Mouse (Mus musculus) embryonic facial prominence, embryonic 11.5 days (tissue): ENCODE measurements around the gene Gm49450. TPM values are rescaled to one million over a fixed set of nuclear protein-coding genes. Genes with fewer than 3 reads are reported as not detected.
"Not testable (repeated sequence)": the region's sequence is repeated elsewhere in the genome, so short reads cannot be mapped to it uniquely, and the experiment has no call there.

Experiments used
- ATAC-seq: fragments of 200-750 bp; cut with Nextera tagmentation; replicated peaks from 2 replicates; pipeline ENCODE4 v1.8.0; 2017; ENCODE audit warnings: low read depth; ENCODE audit not compliant: insufficient number of reproducible peaks, low FRiP score, low TSS enrichment
- DNase-seq: peaks from one replicate; pipeline ENCODE4 v3.0.0-alpha.2; 2015; ENCODE audit warnings: low spot score
- H3K27ac ChIP-seq: fragments of 300-500 bp; sonication (generic); replicated peaks from 2 replicates; pipeline ENCODE4 v1.5.1; 2014; ENCODE audit warnings: mild to moderate bottlenecking, low read depth, low read length, control low read depth
- H3K27me3 ChIP-seq: fragments of 300-500 bp; sonication (generic); 2 replicates; pipeline ENCODE4 v1.6.1; 2014; ENCODE audit warnings: mild to moderate bottlenecking, low read length, moderate library complexity, mixed read lengths; ENCODE audit not compliant: control insufficient read depth, insufficient read depth
- H3K36me3 ChIP-seq: fragments of 300-500 bp; sonication (generic); replicated peaks from 2 replicates; pipeline ENCODE4 v1.6.1; 2014; ENCODE audit warnings: low read depth, mild to moderate bottlenecking, low read length, moderate library complexity, mixed read lengths; ENCODE audit not compliant: control insufficient read depth, insufficient read depth
- H3K4me1 ChIP-seq: fragments of 300-500 bp; sonication (generic); 2 replicates; pipeline ENCODE4 v1.6.1; 2014; ENCODE audit warnings: low read length, mixed read lengths; ENCODE audit not compliant: control insufficient read depth, insufficient read depth
- H3K4me2 ChIP-seq: fragments of 300-500 bp; sonication (generic); 2 replicates; pipeline ENCODE4 v1.6.1; 2014; ENCODE audit warnings: low read depth, mild to moderate bottlenecking, control low read depth, low read length, moderate library complexity
- H3K4me3 ChIP-seq: fragments of 300-500 bp; sonication (generic); 2 replicates; pipeline ENCODE4 v1.5.1; 2014; ENCODE audit warnings: low read depth, low read length, control low read depth
- H3K9ac ChIP-seq: fragments of 300-500 bp; sonication (generic); replicated peaks from 2 replicates; pipeline ENCODE4 v1.6.1; 2014; ENCODE audit warnings: mild to moderate bottlenecking, control low read depth, low read length
- H3K9me3 ChIP-seq: fragments of 300-500 bp; sonication (generic); replicated peaks from 2 replicates; pipeline ENCODE4 v1.6.1; 2016; ENCODE audit warnings: mild to moderate bottlenecking, low read length, inconsistent platforms, mixed read lengths; ENCODE audit not compliant: control insufficient read depth
- WGBS: fragments of 180-500 bp; shearing (Covaris S2); extraction: QIAGEN DNeasy Blood & Tissue Kit; methylation state at CpG from one replicate; pipeline ENCODE4 v1.1.7; 2014; 5-methylcytosine and 5-hydroxymethylcytosine counted together
- polyA plus RNA-seq: library from polyadenylated mRNA; unstranded; fragments of >200 nt; fragmentation: Nextera tagmentation; extraction: Ambion mirVana; gene quantifications from 2 replicates; pipeline ENCODE4 v1.2.1, GENCODE M21; 2014

Gm49450 gene
- polyA plus RNA-seq, 1 experiment from 2014 or later = not detected

DNA sequence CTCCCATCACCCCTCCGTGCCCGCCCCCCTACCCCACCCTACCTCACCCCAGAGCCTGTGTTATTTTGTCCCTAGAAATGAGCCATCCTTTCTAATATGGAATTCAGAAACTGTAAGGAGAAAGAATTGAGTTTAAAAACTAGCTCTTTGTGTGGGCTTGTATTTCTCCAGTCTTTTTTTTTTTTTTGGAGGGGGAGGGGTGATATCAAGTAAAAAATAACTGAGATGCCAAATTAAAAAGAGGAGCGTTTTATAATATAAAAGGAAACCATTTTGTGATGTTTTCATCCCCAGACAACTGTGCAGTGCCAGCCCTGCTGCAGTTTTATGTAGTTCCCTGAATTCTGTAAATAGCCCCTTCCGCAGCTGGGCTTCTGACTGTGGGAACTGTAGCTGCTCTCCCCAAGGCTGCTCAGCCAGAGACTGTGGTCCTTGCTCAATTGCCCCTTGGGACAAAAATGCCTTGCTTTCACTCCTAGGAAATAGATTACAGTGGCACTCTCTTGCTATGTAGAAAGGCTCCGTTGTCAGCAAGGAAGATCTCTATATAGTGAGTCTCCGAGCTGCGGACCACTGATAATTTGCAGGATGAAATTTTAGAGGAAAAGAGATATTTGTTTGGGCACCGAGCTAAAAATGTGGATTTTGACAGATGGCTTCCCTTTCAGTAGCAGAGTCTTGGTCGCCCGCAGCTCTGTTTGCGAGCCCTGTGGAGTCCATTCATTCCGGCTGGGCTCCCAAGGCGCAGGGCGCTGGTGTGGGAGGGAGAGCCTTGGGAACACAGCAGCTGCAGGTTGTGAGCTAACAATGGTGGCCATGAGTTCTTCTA is 1.3 kb upstream of the Gm49450 start:
- peak; percentile 63 for DNase-seq
- H3K9me3 ChIP-seq = no peaks in the 10 kb centered on the region
- WGBS = 12% methylated on average over 14 of the region's 14 CpGs
- ATAC-seq = no peak
- H3K9ac ChIP-seq = peak overlapping the region; percentile 69
- H3K4me3 ChIP-seq = 0 out of 2 replicates have a peak overlapping the region, but pooled peaks have one; percentile 1
- no peaks in the 10 kb centered on the region for H3K4me1 ChIP-seq
- H3K36me3 ChIP-seq = no peaks in the 10 kb centered on the region; the same call in 1 of the 2 replicates
- peak overlapping the region; percentile 26 for H3K4me2 ChIP-seq
- H3K27ac ChIP-seq = peak overlapping the region; percentile 65
- H3K27me3 ChIP-seq = no peaks in the 10 kb centered on the region

DNA sequence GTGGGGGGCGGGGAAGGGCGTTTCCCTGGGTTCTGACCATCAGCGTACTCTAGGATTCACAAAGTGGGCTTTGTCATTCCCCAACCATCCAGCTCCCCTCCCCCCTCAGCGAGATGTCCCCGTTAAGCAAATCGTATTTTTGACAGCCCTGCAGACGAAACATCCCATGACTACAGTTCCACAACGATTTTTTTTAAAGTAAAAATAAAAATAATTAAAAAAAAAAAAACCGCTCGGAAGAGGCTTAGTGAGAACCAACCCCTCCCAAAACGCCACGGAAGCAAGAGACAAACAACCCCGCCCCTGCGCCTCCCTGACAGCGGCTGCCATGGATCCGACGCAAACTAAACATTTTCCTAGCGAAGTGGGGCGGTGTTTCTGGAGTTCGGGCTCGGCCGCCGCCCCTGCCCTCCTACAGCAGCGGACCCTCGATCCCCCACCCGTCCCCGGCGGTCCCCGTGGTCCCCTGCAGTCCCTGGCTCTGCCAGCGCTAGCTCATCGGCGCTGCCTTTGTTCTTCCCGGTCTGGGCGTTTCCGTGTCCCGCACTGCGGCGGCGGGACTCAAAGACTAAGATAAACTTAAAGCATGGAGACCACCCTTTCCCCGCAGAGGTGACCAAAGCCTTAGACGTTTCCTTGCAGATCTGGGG is 475 bp downstream of the Gm49450 start:
- H3K4me3 ChIP-seq = peak overlapping the region; percentile 93
- peak overlapping the region; percentile 98 for H3K27ac ChIP-seq
- H3K36me3 ChIP-seq = no peaks in the 10 kb centered on the region; the same call in 1 of the 2 replicates
- no peaks in the 10 kb centered on the region for H3K9me3 ChIP-seq
- no peaks in the 10 kb centered on the region for H3K4me1 ChIP-seq
- peak overlapping the region; percentile 99 for H3K9ac ChIP-seq
- DNase-seq (peak; percentile 85), ATAC-seq (peak; percentile 72)
- under 1% methylated on average over 41 of the region's 41 CpGs for WGBS
- no peaks in the 10 kb centered on the region for H3K27me3 ChIP-seq
- peak overlapping the region; percentile 39 for H3K4me2 ChIP-seq

GRCm38 (mm10) chr15:98952063-98952455 is 1.3 kb downstream of the Gm49450 start:
- no peaks in the 10 kb centered on the region for H3K9me3 ChIP-seq
- H3K4me2 ChIP-seq = peak overlapping the region; percentile 50
- 29% methylated on average over 5 of the region's 5 CpGs for WGBS
- no peak for ATAC-seq
- H3K27ac ChIP-seq = peak overlapping the region; percentile 41; the same call in 1 of the 2 replicates
- peak overlapping the region; percentile 99 for H3K9ac ChIP-seq
- DNase-seq = no peak
- H3K36me3 ChIP-seq = no peaks in the 10 kb centered on the region; the same call in 1 of the 2 replicates
- no peaks in the 10 kb centered on the region for H3K4me1 ChIP-seq
- no peaks in the 10 kb centered on the region for H3K27me3 ChIP-seq
- peak overlapping the region; percentile 93 for H3K4me3 ChIP-seq

DNA sequence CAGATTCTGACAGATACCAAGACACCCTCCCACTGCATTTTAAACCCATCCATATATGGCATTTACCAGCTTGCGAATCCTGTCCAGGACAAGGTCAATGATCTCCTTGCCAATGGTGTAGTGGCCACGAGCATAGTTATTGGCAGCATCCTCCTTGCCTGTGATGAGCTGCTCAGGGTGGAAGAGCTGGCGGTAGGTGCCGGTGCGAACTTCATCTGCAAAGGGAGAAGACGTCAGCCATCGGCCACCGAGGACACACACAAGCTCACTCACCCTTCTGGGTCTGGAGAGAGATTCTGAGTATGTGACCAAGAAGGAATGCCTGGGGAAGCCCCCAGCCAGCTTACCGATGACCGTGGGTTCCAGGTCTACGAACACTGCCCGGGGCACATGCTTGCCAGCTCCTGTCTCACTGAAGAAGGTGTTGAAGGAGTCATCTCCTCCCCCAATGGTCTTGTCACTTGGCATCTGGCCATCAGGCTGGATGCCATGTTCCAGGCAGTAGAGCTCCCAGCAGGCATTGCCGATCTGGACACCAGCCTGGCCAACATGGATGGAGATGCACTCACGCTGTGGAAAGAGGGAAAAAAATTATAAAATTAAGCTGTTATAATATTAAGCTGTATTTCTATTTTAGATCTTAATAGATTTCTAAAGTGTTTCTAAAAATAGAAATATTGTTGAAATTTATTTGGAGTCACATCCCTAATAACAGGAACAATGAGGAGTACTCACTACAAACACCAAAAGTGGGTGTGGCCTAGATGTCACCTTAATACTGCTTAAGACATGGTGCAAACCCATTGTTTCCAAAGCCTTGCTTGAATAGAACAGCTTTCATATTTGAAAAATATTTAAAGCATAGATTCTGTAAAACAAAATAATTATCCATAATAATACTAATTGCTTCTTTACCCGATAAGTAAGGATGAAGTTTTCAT is 2.0 kb downstream of the Gm49450 start:
- not testable (repeated sequence) for H3K9me3 ChIP-seq, H3K36me3 ChIP-seq, ATAC-seq, H3K27ac ChIP-seq, DNase-seq, H3K4me1 ChIP-seq, H3K27me3 ChIP-seq
- Histone ChIP-seq H3K4me3 (peak overlapping the region; percentile 93), H3K4me2 (peak overlapping the region; percentile 50), H3K9ac (peak overlapping the region; percentile 99)
- WGBS = 94% methylated on average over 11 of the region's 15 CpGs

DNA sequence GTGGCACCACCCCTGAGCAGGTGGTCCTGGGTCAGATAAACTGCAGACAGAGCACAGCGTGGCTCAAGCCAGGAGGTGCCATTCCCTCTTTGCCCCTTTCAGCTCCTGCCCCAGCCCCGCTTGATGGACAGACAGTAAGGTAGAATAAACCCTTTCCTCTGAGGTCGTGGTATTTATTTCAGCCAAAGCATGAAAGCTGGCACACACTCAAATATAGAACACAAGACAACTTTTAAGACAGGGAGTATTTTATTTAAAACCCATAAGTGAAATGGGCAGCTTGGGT is 3.8 kb downstream of the Gm49450 start:
- H3K9me3 ChIP-seq = no peaks in the 10 kb centered on the region
- H3K27ac ChIP-seq = no peak overlapping the region
- H3K4me3 ChIP-seq = no peak overlapping the region
- 74% methylated on average over 3 of the region's 3 CpGs for WGBS
- H3K4me2 ChIP-seq = no peak overlapping the region
- no peaks in the 10 kb centered on the region; the same call in 1 of the 2 replicates for H3K36me3 ChIP-seq
- DNase-seq (no peak), ATAC-seq (no peak)
- no peak overlapping the region for H3K9ac ChIP-seq
- H3K27me3 ChIP-seq = no peaks in the 10 kb centered on the region
- no peaks in the 10 kb centered on the region for H3K4me1 ChIP-seq

DNA sequence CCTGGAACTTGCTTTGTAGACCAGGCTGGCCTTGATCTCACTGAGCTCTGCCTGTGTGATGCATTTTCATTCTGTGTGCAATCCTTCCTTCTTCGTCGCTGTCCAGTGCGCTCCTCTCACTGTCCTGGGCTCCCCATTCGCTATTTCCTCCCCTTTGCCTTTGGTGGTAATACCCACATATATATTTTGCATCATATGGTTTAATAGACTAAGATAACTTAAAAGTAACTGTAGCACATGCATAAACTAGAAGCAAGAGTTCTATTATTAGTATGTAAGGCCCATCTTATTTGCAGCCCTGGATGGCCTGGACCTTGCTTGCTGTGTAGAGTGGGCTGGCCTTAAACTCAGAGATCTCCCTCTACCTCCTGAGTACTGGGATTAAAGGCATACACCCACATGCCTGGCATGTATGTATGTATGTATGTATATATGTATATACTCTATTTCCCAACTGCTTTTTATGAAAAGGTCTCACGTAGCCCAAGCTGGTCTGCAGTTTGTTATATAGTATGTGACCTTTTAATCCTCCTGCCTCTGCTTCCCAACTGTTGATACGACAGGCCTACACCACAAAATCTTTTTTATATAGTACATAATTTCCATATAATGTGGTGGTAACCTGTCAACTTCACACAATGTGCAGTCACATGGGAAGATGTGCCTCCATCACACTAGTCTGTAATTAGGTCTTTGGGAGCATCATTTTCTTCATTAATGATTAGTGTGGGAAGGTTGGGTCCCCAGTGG is 4.3 kb downstream of the Gm49450 start:
- H3K36me3 ChIP-seq = no peaks in the 10 kb centered on the region; the same call in 1 of the 2 replicates
- H3K9ac ChIP-seq = no peak overlapping the region
- no peaks in the 10 kb centered on the region for H3K9me3 ChIP-seq
- no peaks in the 10 kb centered on the region for H3K27me3 ChIP-seq
- H3K4me2 ChIP-seq = no peak overlapping the region
- ATAC-seq (no peak), DNase-seq (no peak)
- no peak overlapping the region for H3K27ac ChIP-seq
- no peak overlapping the region for H3K4me3 ChIP-seq
- WGBS = 76% methylated on average over 6 of the region's 6 CpGs
- H3K4me1 ChIP-seq = no peaks in the 10 kb centered on the region

GRCm38 (mm10) chr15:98948382-98948781 is 5.0 kb downstream of the Gm49450 start:
- DNase-seq (no peak), ATAC-seq (no peak)
- Histone ChIP-seq H3K27me3 (no peaks in the 10 kb centered on the region), H3K9ac (no peak overlapping the region), H3K4me2 (no peak overlapping the region), H3K9me3 (no peaks in the 10 kb centered on the region), H3K36me3 (no peaks in the 10 kb centered on the region; the same call in 1 of the 2 replicates), H3K4me1 (no peaks in the 10 kb centered on the region), H3K4me3 (no peak overlapping the region), H3K27ac (no peak overlapping the region)
